Comparison of ENCODE assay signal across 1 mouse cellular context in the genomic region with DNA sequence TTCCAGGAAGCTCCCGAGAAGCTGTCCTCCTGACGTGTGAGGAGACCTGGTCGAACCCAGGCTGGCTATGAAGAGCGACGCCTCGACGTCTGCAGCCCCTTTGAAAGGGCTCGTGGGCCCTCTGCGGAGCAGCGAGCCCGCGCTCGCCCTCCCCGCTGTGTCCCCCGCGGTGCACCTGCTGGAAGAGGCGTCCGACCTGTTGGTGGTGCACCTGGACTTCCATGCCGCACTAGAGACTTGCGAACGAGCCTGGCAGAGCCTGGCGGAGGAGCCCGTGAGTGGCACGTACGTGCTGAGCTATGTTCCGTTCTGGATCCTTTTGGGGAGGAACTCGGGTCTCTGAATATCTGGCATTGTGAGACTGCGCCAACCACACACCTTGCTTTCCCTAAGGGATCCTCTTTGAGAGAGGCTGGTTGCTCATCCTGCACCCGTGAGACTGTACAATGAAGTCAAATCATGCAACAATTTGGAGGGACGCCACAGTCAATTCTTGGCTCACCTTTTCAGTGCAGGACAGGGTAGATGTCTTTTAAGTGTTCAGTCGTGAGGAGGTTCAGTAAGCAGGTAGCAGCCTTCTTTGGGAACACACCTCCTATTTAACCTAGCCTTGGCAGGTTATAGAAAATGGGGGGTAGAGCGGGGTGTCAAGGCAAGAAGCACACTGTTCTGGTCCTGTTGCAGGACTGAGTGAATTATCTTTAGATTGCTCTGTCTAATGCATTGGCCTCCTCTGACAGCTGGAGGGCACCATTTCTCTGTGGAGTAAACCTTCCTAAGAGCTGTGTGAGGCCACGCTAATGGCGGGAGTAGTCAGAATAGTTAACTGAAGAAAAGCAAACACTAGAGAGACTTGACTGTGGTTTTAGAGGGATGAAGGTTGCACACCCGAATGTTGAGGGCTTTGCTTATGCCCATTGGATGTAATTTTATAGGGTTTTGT.
A peak's percentile ranks its signal among the peaks of the same experiment; 100 is the strongest.
TF ChIP-seq lines count a peak whose summit lies in the region.

No protein-coding gene starts in this region.

TF ChIP-seq in CH12.LX, 34 proteins besides CTCF, POLR2A, EP300 and RAD21 (continued from another document):
- TF ChIP-seq ELF1 (IDR thresholded peaks at IDR 0.05; ENCODE audit: low read depth, low read length) (no peak), MEF2A (IDR thresholded peaks at IDR 0.05; ENCODE audit: borderline replicate concordance, low read depth, low read length) (peak; percentile 22; the same call in 1 of the 2 replicates), MYC (IDR thresholded peaks at IDR 0.05; ENCODE audit: low read depth, low read length) (peak; percentile 69; the same call in 1 of the 2 replicates), SIN3A (IDR thresholded peaks at IDR 0.05; ENCODE audit: low read length) (peak; percentile 21; the same call in 1 of the 2 replicates), GABPA (IDR thresholded peaks at IDR 0.05; ENCODE audit: insufficient replicate concordance, low read depth, low read length) (no peak), USF2 (conservative IDR thresholded peaks at IDR 0.05; ENCODE audit: low read depth, low read length) (no peak), E2F4 (IDR thresholded peaks at IDR 0.05; ENCODE audit: insufficient replicate concordance, low read depth, low read length) (peak; percentile 78; the same call in 1 of the 2 replicates), MAZ (IDR thresholded peaks at IDR 0.05; ENCODE audit: low read depth, low read length) (no peak), ZC3H11A (IDR thresholded peaks at IDR 0.05; ENCODE audit: low read depth, low read length) (peak; percentile 69), MAX (IDR thresholded peaks at IDR 0.05; ENCODE audit: low read length) (no peak), UBTF (IDR thresholded peaks at IDR 0.05; ENCODE audit: low read depth, low read length) (0 out of 2 replicates have a peak, but pooled peaks have one; percentile 29), ZNF384 (IDR thresholded peaks at IDR 0.05; ENCODE audit: low read depth, low read length) (no peak), ZMIZ1 (IDR thresholded peaks at IDR 0.05; ENCODE audit: low read depth, low read length) (no peak), BHLHE40 (IDR thresholded peaks at IDR 0.05; ENCODE audit: low read depth, low read length) (peak; percentile 67), POLR2AphosphoS2 (IDR thresholded peaks at IDR 0.05; ENCODE audit: low read depth, low read length) (no peak), MAFK (IDR thresholded peaks at IDR 0.05; ENCODE audit: insufficient replicate concordance, low read length) (no peak), NRF1 (IDR thresholded peaks at IDR 0.05; ENCODE audit: low read depth, low read length) (no peak), KAT2A (IDR thresholded peaks at IDR 0.05; ENCODE audit: insufficient replicate concordance, low read length) (no peak), TCF12 (IDR thresholded peaks at IDR 0.05; ENCODE audit: low read depth, low read length) (no peak; the same call in 1 of the 2 replicates), JUN (IDR thresholded peaks at IDR 0.05; ENCODE audit: insufficient read depth, low read depth, low read length) (no peak; the same call in 1 of the 2 replicates), JUND (conservative IDR thresholded peaks at IDR 0.05; ENCODE audit: low read depth, low read length) (no peak), NELFE (IDR thresholded peaks at IDR 0.05; ENCODE audit: low read depth, low read length) (no peak)
